Mouse (Mus musculus): ENCODE results near the gene Lin7b. TPM values are rescaled to one million over a fixed set of nuclear protein-coding genes. Genes with fewer than 3 reads are reported as not detected.

The Lin7b gene
- polyA plus RNA-seq, 1 experiment, result not detected

DNA sequence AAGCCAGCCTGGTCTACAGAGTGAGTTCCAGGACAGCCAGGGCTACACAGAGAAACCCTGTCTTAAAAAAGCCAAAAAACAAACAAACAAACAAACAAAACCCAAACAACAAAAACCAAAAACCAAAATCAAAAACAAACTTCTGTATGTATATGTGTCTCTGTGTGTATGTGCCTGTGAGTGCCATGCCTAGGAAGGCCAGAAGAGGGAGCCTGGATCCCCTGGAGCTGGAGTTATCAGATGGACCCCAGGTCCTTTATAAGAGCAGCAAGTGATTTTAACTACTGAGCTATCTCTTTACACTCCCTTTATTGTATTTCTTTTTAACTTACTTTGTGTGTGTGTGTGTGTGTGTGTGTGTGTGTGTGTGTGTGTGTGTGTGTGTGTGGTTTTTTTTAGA is 44.6 kb downstream of the Lin7b start:
- Histone ChIP-seq H3K4me1 (ENCODE audit: control insufficient read depth, insufficient read depth, low read length) (no peaks in the 10 kb centered on the region), H3K27ac (ENCODE audit: control insufficient read depth, insufficient read depth, low read depth, low read length, poor library complexity) (no peak overlapping the region)
- TF ChIP-seq POLR2A (IDR thresholded peaks at IDR 0.05; ENCODE audit: borderline replicate concordance, control insufficient read depth, low read depth, low read length), result no peak
- TF ChIP-seq CTCF (IDR thresholded peaks at IDR 0.05; ENCODE audit: control insufficient read depth, insufficient read depth, low read length), result no peak

DNA sequence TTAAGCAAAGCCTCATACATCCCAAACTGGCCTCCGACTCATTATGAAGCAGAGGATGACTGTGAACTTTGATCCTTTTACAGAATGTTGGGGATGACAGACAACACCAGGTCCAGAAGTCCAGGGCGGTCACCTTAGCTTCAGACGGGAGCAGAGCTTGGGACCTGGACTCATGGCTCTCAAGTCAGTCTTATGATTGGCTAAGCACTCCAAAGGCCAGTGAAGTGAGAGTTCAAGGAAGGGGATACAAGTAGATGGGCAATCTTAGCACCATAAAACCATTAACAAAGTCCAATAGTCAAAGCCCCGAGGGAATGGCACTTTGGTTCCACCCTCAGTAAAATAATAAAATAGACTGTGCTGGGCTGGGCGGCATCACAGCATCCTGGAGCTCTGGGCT is 47.3 kb downstream of the Lin7b start:
- no peak for TF ChIP-seq POLR2A (IDR thresholded peaks at IDR 0.05; ENCODE audit: borderline replicate concordance, control insufficient read depth, low read depth, low read length)
- TF ChIP-seq CTCF (IDR thresholded peaks at IDR 0.05; ENCODE audit: control insufficient read depth, insufficient read depth, low read length), result no peak
- no peaks in the 10 kb centered on the region for H3K4me1 ChIP-seq (ENCODE audit: control insufficient read depth, insufficient read depth, low read length)
- H3K27ac ChIP-seq (ENCODE audit: control insufficient read depth, insufficient read depth, low read depth, low read length, poor library complexity), result no peak overlapping the region
- no peak overlapping the region for H3K4me3 ChIP-seq (replicated peaks; ENCODE audit: control insufficient read depth, low read depth, low read length)
- WGBS, result 79% methylated on average over 5 of the region's 5 CpGs

More for the DNA sequence above, 44.6 kb downstream of the Lin7b start:
- no peak overlapping the region for H3K4me3 ChIP-seq (replicated peaks; ENCODE audit: control insufficient read depth, low read depth, low read length)

DNA sequence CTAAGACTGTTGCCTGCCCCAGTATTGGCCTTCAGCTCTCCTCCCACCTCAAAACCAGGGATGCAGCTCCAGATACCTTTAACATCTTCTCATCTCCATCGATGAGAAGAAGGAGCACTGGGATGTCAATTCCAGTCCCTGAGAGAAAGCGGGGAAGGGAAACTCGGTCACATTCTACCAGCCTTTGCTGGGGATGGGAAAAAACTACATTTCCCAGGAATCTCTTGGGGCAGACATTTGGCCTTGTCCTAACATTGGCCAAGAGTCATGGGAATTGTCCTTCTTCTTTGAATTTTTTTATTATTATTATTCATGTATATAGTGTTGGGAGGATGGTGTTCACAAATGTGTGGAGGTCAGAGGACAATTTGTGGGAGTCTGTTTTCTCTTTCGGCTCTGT is 48.1 kb downstream of the Lin7b start:
- no peaks in the 10 kb centered on the region for H3K4me1 ChIP-seq (ENCODE audit: control insufficient read depth, insufficient read depth, low read length)
- TF ChIP-seq POLR2A (IDR thresholded peaks at IDR 0.05; ENCODE audit: borderline replicate concordance, control insufficient read depth, low read depth, low read length) (no peak), CTCF (IDR thresholded peaks at IDR 0.05; ENCODE audit: control insufficient read depth, insufficient read depth, low read length) (no peak)
- no peak overlapping the region for H3K4me3 ChIP-seq (replicated peaks; ENCODE audit: control insufficient read depth, low read depth, low read length)
- no peak overlapping the region for H3K27ac ChIP-seq (ENCODE audit: control insufficient read depth, insufficient read depth, low read depth, low read length, poor library complexity)
- WGBS, result 84% methylated on average over 4 of the region's 4 CpGs

Other genes with a start within 250 kb of the Lin7b start
- gene Rps11, start 246.1 kb downstream of the Lin7b start, polyA plus RNA-seq (2011; ENCODE audit: insufficient read depth, insufficient read length, low replicate concordance, missing spikeins), result 982 and 1,240 TPM in 2 replicates
- gene Rpl13a, start 241.8 kb downstream of the Lin7b start, polyA plus RNA-seq (2011; ENCODE audit: insufficient read depth, insufficient read length, low replicate concordance, missing spikeins), result 2,527 and 4,441 TPM in 2 replicates
- gene Gm45713, start 234.4 kb downstream of the Lin7b start, polyA plus RNA-seq (2011; ENCODE audit: insufficient read depth, insufficient read length, low replicate concordance, missing spikeins), result not detected in 2 replicates
- 32.5 and 85.0 TPM in 2 replicates for gene Flt3l, start 234.2 kb downstream of the Lin7b start, polyA plus RNA-seq (2011; ENCODE audit: insufficient read depth, insufficient read length, low replicate concordance, missing spikeins)
- 39.2 and 92.4 TPM in 2 replicates for gene Pih1d1, start 216.3 kb downstream of the Lin7b start, polyA plus RNA-seq (2011; ENCODE audit: insufficient read depth, insufficient read length, low replicate concordance, missing spikeins)
- gene Aldh16a1, start 216.0 kb downstream of the Lin7b start, polyA plus RNA-seq (2011; ENCODE audit: insufficient read depth, insufficient read length, low replicate concordance, missing spikeins), result 49.6 and 113 TPM in 2 replicates
- 1.3 TPM in 1 of 2 replicates, not detected in the other for gene Slc17a7, start 206.6 kb downstream of the Lin7b start, polyA plus RNA-seq (2011; ENCODE audit: insufficient read depth, insufficient read length, low replicate concordance, missing spikeins)
- 1.2 TPM in 1 of 2 replicates, not detected in the other for gene Gfy, start 191.0 kb downstream of the Lin7b start, polyA plus RNA-seq (2011; ENCODE audit: insufficient read depth, insufficient read length, low replicate concordance, missing spikeins)
- not detected in 2 replicates for gene Pth2, start 189.6 kb downstream of the Lin7b start, polyA plus RNA-seq (2011; ENCODE audit: insufficient read depth, insufficient read length, low replicate concordance, missing spikeins)
- gene Ccdc155, start 165.7 kb downstream of the Lin7b start, polyA plus RNA-seq (2011; ENCODE audit: insufficient read depth, insufficient read length, low replicate concordance, missing spikeins), result not detected in 2 replicates
- 1.5 TPM in 1 of 2 replicates, not detected in the other for gene Dkkl1, start 158.4 kb downstream of the Lin7b start, polyA plus RNA-seq (2011; ENCODE audit: insufficient read depth, insufficient read length, low replicate concordance, missing spikeins)
- 5.0 and 10.9 TPM in 2 replicates for gene Tead2, start 154.8 kb downstream of the Lin7b start, polyA plus RNA-seq (2011; ENCODE audit: insufficient read depth, insufficient read length, low replicate concordance, missing spikeins)
- gene Cd37, start 131.5 kb downstream of the Lin7b start, polyA plus RNA-seq (2011; ENCODE audit: insufficient read depth, insufficient read length, low replicate concordance, missing spikeins), result 214 and 405 TPM in 2 replicates
- not detected in 2 replicates for gene Slc6a16, start 129.5 kb downstream of the Lin7b start, polyA plus RNA-seq (2011; ENCODE audit: insufficient read depth, insufficient read length, low replicate concordance, missing spikeins)
- gene Slc6a21, start 93.1 kb downstream of the Lin7b start, polyA plus RNA-seq (2011; ENCODE audit: insufficient read depth, insufficient read length, low replicate concordance, missing spikeins), result not detected in 2 replicates
- 2.6 and 3.9 TPM in 2 replicates for gene Trpm4, start 36.8 kb downstream of the Lin7b start, polyA plus RNA-seq (2011; ENCODE audit: insufficient read depth, insufficient read length, low replicate concordance, missing spikeins)
- gene Hrc, start 35.3 kb downstream of the Lin7b start, polyA plus RNA-seq (2011; ENCODE audit: insufficient read depth, insufficient read length, low replicate concordance, missing spikeins), result 1.5 and 1.7 TPM in 2 replicates
- gene Ppfia3, start 3.6 kb downstream of the Lin7b start, polyA plus RNA-seq (2011; ENCODE audit: insufficient read depth, insufficient read length, low replicate concordance, missing spikeins), result not detected in 2 replicates
- 753 and 781 TPM in 2 replicates for gene Snrnp70, start 25.2 kb upstream of the Lin7b start, polyA plus RNA-seq (2011; ENCODE audit: insufficient read depth, insufficient read length, low replicate concordance, missing spikeins)
- not detected in 2 replicates for gene Kcna7, start 35.1 kb upstream of the Lin7b start, polyA plus RNA-seq (2011; ENCODE audit: insufficient read depth, insufficient read length, low replicate concordance, missing spikeins)
- 1.8 TPM in 1 of 2 replicates, not detected in the other for gene Ntf5, start 43.1 kb upstream of the Lin7b start, polyA plus RNA-seq (2011; ENCODE audit: insufficient read depth, insufficient read length, low replicate concordance, missing spikeins)
- not detected in 2 replicates for gene Lhb, start 50.2 kb upstream of the Lin7b start, polyA plus RNA-seq (2011; ENCODE audit: insufficient read depth, insufficient read length, low replicate concordance, missing spikeins)
- gene Gys1, start 64.3 kb upstream of the Lin7b start, polyA plus RNA-seq (2011; ENCODE audit: insufficient read depth, insufficient read length, low replicate concordance, missing spikeins), result 11.3 and 17.4 TPM in 2 replicates
- gene Ruvbl2, start 67.5 kb upstream of the Lin7b start, polyA plus RNA-seq (2011; ENCODE audit: insufficient read depth, insufficient read length, low replicate concordance, missing spikeins), result 61.4 and 66.3 TPM in 2 replicates
- gene Ftl1, start 89.3 kb upstream of the Lin7b start, polyA plus RNA-seq (2011; ENCODE audit: insufficient read depth, insufficient read length, low replicate concordance, missing spikeins), result 2,067 and 2,131 TPM in 2 replicates
- gene Bax, start 96.3 kb upstream of the Lin7b start, polyA plus RNA-seq (2011; ENCODE audit: insufficient read depth, insufficient read length, low replicate concordance, missing spikeins), result 71.8 and 143 TPM in 2 replicates
- gene Tulp2, start 111.3 kb upstream of the Lin7b start, polyA plus RNA-seq (2011; ENCODE audit: insufficient read depth, insufficient read length, low replicate concordance, missing spikeins), result 1.3 TPM in 1 of 2 replicates, not detected in the other
- gene Gm45808, start 116.2 kb upstream of the Lin7b start, polyA plus RNA-seq (2011; ENCODE audit: insufficient read depth, insufficient read length, low replicate concordance, missing spikeins), result not detected in 2 replicates
- gene Dhdh, start 118.2 kb upstream of the Lin7b start, polyA plus RNA-seq (2011; ENCODE audit: insufficient read depth, insufficient read length, low replicate concordance, missing spikeins), result 2.7 and 4.8 TPM in 2 replicates
- 69.3 and 71.9 TPM in 2 replicates for gene Nucb1, start 139.8 kb upstream of the Lin7b start, polyA plus RNA-seq (2011; ENCODE audit: insufficient read depth, insufficient read length, low replicate concordance, missing spikeins)
- gene Ppp1r15a, start 155.7 kb upstream of the Lin7b start, polyA plus RNA-seq (2011; ENCODE audit: insufficient read depth, insufficient read length, low replicate concordance, missing spikeins), result 356 and 801 TPM in 2 replicates
- gene Plekha4, start 155.7 kb upstream of the Lin7b start, polyA plus RNA-seq (2011; ENCODE audit: insufficient read depth, insufficient read length, low replicate concordance, missing spikeins), result 2.1 and 8.9 TPM in 2 replicates
- 5.7 TPM in 1 of 2 replicates, not detected in the other for gene Hsd17b14, start 184.3 kb upstream of the Lin7b start, polyA plus RNA-seq (2011; ENCODE audit: insufficient read depth, insufficient read length, low replicate concordance, missing spikeins)
- 35.7 and 58.4 TPM in 2 replicates for gene Bcat2, start 199.6 kb upstream of the Lin7b start, polyA plus RNA-seq (2011; ENCODE audit: insufficient read depth, insufficient read length, low replicate concordance, missing spikeins)
- not detected in 2 replicates for gene Fgf21, start 244.9 kb upstream of the Lin7b start, polyA plus RNA-seq (2011; ENCODE audit: insufficient read depth, insufficient read length, low replicate concordance, missing spikeins)
- not detected in 2 replicates for gene Fut1, start 246.7 kb upstream of the Lin7b start, polyA plus RNA-seq (2011; ENCODE audit: insufficient read depth, insufficient read length, low replicate concordance, missing spikeins)

All from bone marrow, adult 2 months (tissue).